Mouse (Mus musculus): ENCODE data around the gene Agbl4. TPM values are rescaled to one million over a fixed set of nuclear protein-coding genes. Genes with fewer than 3 reads are reported as not detected.

Agbl4 gene
- polyA plus RNA-seq, 1 experiment from 2014 or later = 0.47 TPM

- H3K9me3 ChIP-seq (ENCODE audit: control insufficient read depth, low read length) = no peaks in the 10 kb centered on the region
- H3K27ac ChIP-seq (replicated peaks; ENCODE audit: low read depth, low read length) = no peak overlapping the region
- H3K4me1 ChIP-seq (ENCODE audit: control insufficient read depth, insufficient read depth, low read length) = no peaks in the 10 kb centered on the region
- no peak overlapping the region for H3K9ac ChIP-seq (ENCODE audit: low read length)
- no peak overlapping the region for H3K4me2 ChIP-seq (ENCODE audit: low read depth, severe bottlenecking)
- 93% methylated on average over 1 of the region's 1 CpGs for WGBS
- H3K4me3 ChIP-seq (ENCODE audit: low read depth, low read length) = no peak overlapping the region
- DNase-seq (ENCODE audit: low spot score) (no peak), ATAC-seq (ENCODE audit: insufficient number of reproducible peaks, low FRiP score, low TSS enrichment, low read depth) (no peak)
- H3K27me3 ChIP-seq (ENCODE audit: control insufficient read depth, insufficient read depth, low read length) = no peaks in the 10 kb centered on the region
- H3K36me3 ChIP-seq (ENCODE audit: control insufficient read depth, insufficient read depth, low read length) = no peaks in the 10 kb centered on the region; the same call in 1 of the 2 replicates
Observed at GRCm38 (mm10) chr4:111442435-111443238, 1045.2 kb downstream of the Agbl4 start.

GRCm38 (mm10) chr4:111443906-111444615 is 1046.6 kb downstream of the Agbl4 start:
- Histone ChIP-seq H3K4me3 (ENCODE audit: low read depth, low read length) (no peak overlapping the region), H3K9me3 (ENCODE audit: control insufficient read depth, low read length) (no peaks in the 10 kb centered on the region), H3K27ac (replicated peaks; ENCODE audit: low read depth, low read length) (no peak overlapping the region), H3K4me1 (ENCODE audit: control insufficient read depth, insufficient read depth, low read length) (no peaks in the 10 kb centered on the region), H3K36me3 (ENCODE audit: control insufficient read depth, insufficient read depth, low read length) (no peaks in the 10 kb centered on the region; the same call in 1 of the 2 replicates), H3K4me2 (ENCODE audit: low read depth, severe bottlenecking) (no peak overlapping the region), H3K27me3 (ENCODE audit: control insufficient read depth, insufficient read depth, low read length) (no peaks in the 10 kb centered on the region), H3K9ac (ENCODE audit: low read length) (no peak overlapping the region)
- no peak for ATAC-seq (ENCODE audit: insufficient number of reproducible peaks, low FRiP score, low TSS enrichment, low read depth)
- WGBS = 86% methylated on average over 10 of the region's 10 CpGs
- no peak for DNase-seq (ENCODE audit: low spot score)

GRCm38 (mm10) chr4:111444616-111445160 is 1047.2 kb downstream of the Agbl4 start:
- no peak overlapping the region for H3K4me2 ChIP-seq (ENCODE audit: low read depth, severe bottlenecking)
- H3K9me3 ChIP-seq (ENCODE audit: control insufficient read depth, low read length) = no peaks in the 10 kb centered on the region
- H3K9ac ChIP-seq (ENCODE audit: low read length) = no peak overlapping the region
- ATAC-seq (ENCODE audit: insufficient number of reproducible peaks, low FRiP score, low TSS enrichment, low read depth) = no peak
- no peaks in the 10 kb centered on the region; the same call in 1 of the 2 replicates for H3K36me3 ChIP-seq (ENCODE audit: control insufficient read depth, insufficient read depth, low read length)
- no peak overlapping the region for H3K27ac ChIP-seq (replicated peaks; ENCODE audit: low read depth, low read length)
- WGBS = 63% methylated on average over 1 of the region's 1 CpGs
- H3K4me3 ChIP-seq (ENCODE audit: low read depth, low read length) = no peak overlapping the region
- no peaks in the 10 kb centered on the region for H3K27me3 ChIP-seq (ENCODE audit: control insufficient read depth, insufficient read depth, low read length)
- no peaks in the 10 kb centered on the region for H3K4me1 ChIP-seq (ENCODE audit: control insufficient read depth, insufficient read depth, low read length)
- DNase-seq (ENCODE audit: low spot score) = no peak

GRCm38 (mm10) chr4:111447918-111448317 is 1050.5 kb downstream of the Agbl4 start:
- H3K27me3 ChIP-seq (ENCODE audit: control insufficient read depth, insufficient read depth, low read length) = no peaks in the 10 kb centered on the region
- H3K36me3 ChIP-seq (ENCODE audit: control insufficient read depth, insufficient read depth, low read length) = peaks cover 2% of the 10 kb centered on the region; the same call in 1 of the 2 replicates
- H3K4me2 ChIP-seq (ENCODE audit: low read depth, severe bottlenecking) = no peak overlapping the region
- 85% methylated on average over 3 of the region's 3 CpGs for WGBS
- DNase-seq (ENCODE audit: low spot score) (no peak), ATAC-seq (ENCODE audit: insufficient number of reproducible peaks, low FRiP score, low TSS enrichment, low read depth) (no peak)
- no peaks in the 10 kb centered on the region for H3K9me3 ChIP-seq (ENCODE audit: control insufficient read depth, low read length)
- no peak overlapping the region for H3K4me3 ChIP-seq (ENCODE audit: low read depth, low read length)
- no peak overlapping the region for H3K27ac ChIP-seq (replicated peaks; ENCODE audit: low read depth, low read length)
- no peaks in the 10 kb centered on the region for H3K4me1 ChIP-seq (ENCODE audit: control insufficient read depth, insufficient read depth, low read length)
- H3K9ac ChIP-seq (ENCODE audit: low read length) = no peak overlapping the region

- DNase-seq (ENCODE audit: low spot score) (no peak), ATAC-seq (ENCODE audit: insufficient number of reproducible peaks, low FRiP score, low TSS enrichment, low read depth) (no peak)
- H3K9ac ChIP-seq (ENCODE audit: low read length) = no peak overlapping the region
- H3K4me2 ChIP-seq (ENCODE audit: low read depth, severe bottlenecking) = no peak overlapping the region
- WGBS = 98% methylated on average over 4 of the region's 4 CpGs
- H3K9me3 ChIP-seq (ENCODE audit: control insufficient read depth, low read length) = no peaks in the 10 kb centered on the region
- H3K4me3 ChIP-seq (ENCODE audit: low read depth, low read length) = no peak overlapping the region
- no peaks in the 10 kb centered on the region for H3K4me1 ChIP-seq (ENCODE audit: control insufficient read depth, insufficient read depth, low read length)
- no peaks in the 10 kb centered on the region for H3K27me3 ChIP-seq (ENCODE audit: control insufficient read depth, insufficient read depth, low read length)
- peaks cover 2% of the 10 kb centered on the region; the same call in 1 of the 2 replicates for H3K36me3 ChIP-seq (ENCODE audit: control insufficient read depth, insufficient read depth, low read length)
- H3K27ac ChIP-seq (replicated peaks; ENCODE audit: low read depth, low read length) = no peak overlapping the region
Observed at GRCm38 (mm10) chr4:111448586-111448985, 1051.1 kb downstream of the Agbl4 start.

GRCm38 (mm10) chr4:111449442-111450199 is 1052.2 kb downstream of the Agbl4 start:
- no peaks in the 10 kb centered on the region for H3K9me3 ChIP-seq (ENCODE audit: control insufficient read depth, low read length)
- no peak overlapping the region for H3K27ac ChIP-seq (replicated peaks; ENCODE audit: low read depth, low read length)
- H3K36me3 ChIP-seq (ENCODE audit: control insufficient read depth, insufficient read depth, low read length) = peaks cover 4% of the 10 kb centered on the region; the same call in 1 of the 2 replicates
- DNase-seq (ENCODE audit: low spot score) (no peak), ATAC-seq (ENCODE audit: insufficient number of reproducible peaks, low FRiP score, low TSS enrichment, low read depth) (no peak)
- WGBS = 78% methylated on average over 7 of the region's 7 CpGs
- no peak overlapping the region for H3K9ac ChIP-seq (ENCODE audit: low read length)
- H3K4me1 ChIP-seq (ENCODE audit: control insufficient read depth, insufficient read depth, low read length) = no peaks in the 10 kb centered on the region
- H3K27me3 ChIP-seq (ENCODE audit: control insufficient read depth, insufficient read depth, low read length) = no peaks in the 10 kb centered on the region
- H3K4me3 ChIP-seq (ENCODE audit: low read depth, low read length) = no peak overlapping the region
- H3K4me2 ChIP-seq (ENCODE audit: low read depth, severe bottlenecking) = no peak overlapping the region

- H3K4me3 ChIP-seq (ENCODE audit: low read depth, low read length) = no peak overlapping the region
- peaks cover 4% of the 10 kb centered on the region; the same call in 1 of the 2 replicates for H3K36me3 ChIP-seq (ENCODE audit: control insufficient read depth, insufficient read depth, low read length)
- H3K4me2 ChIP-seq (ENCODE audit: low read depth, severe bottlenecking) = no peak overlapping the region
- ATAC-seq (ENCODE audit: insufficient number of reproducible peaks, low FRiP score, low TSS enrichment, low read depth) (no peak), DNase-seq (ENCODE audit: low spot score) (no peak)
- H3K27me3 ChIP-seq (ENCODE audit: control insufficient read depth, insufficient read depth, low read length) = no peaks in the 10 kb centered on the region
- H3K4me1 ChIP-seq (ENCODE audit: control insufficient read depth, insufficient read depth, low read length) = no peaks in the 10 kb centered on the region
- H3K27ac ChIP-seq (replicated peaks; ENCODE audit: low read depth, low read length) = no peak overlapping the region
- no peak overlapping the region for H3K9ac ChIP-seq (ENCODE audit: low read length)
- 82% methylated on average over 7 of the region's 7 CpGs for WGBS
- H3K9me3 ChIP-seq (ENCODE audit: control insufficient read depth, low read length) = no peaks in the 10 kb centered on the region
Observed at GRCm38 (mm10) chr4:111451283-111451918, 1053.9 kb downstream of the Agbl4 start.
